Mouse (Mus musculus) bone marrow macrophage, adult 2 months (primary cell): ENCODE measurements around the gene Dip2b.

Experiments
- CTCF ChIP-seq: IDR thresholded peaks from 2 replicates; pipeline ENCODE4 v1.5.1; 2012; ENCODE audit warnings: low read depth, mild to moderate bottlenecking, low read length, moderate library complexity
- POLR2A ChIP-seq: IDR thresholded peaks from 2 replicates; pipeline ENCODE4 v1.6.1; 2012; ENCODE audit warnings: mild to moderate bottlenecking, low read depth, low read length, borderline replicate concordance

- TF ChIP-seq CTCF: no peak
- TF ChIP-seq POLR2A: no peak
These were observed 190.3 kb downstream of the Dip2b start for GRCm38 (mm10) chr15:100228535-100229336.
